Mouse (Mus musculus) limb, embryonic 11.5 days (tissue): Measurements from ENCODE around the gene Timp2. TPM values are rescaled to one million over a fixed set of nuclear protein-coding genes. Genes with fewer than 3 reads are reported as not detected.

Source experiments
- ATAC-seq: fragments of 200-750 bp; cut with Nextera tagmentation; 2 replicates; pipeline ENCODE4 v1.8.0; 2017; ENCODE audit warnings: low read depth; ENCODE audit not compliant: insufficient number of reproducible peaks, low FRiP score, low TSS enrichment
- DNase-seq: peaks from one replicate; pipeline ENCODE4 v3.0.0-alpha.2; 2015; ENCODE audit warnings: low spot score
- H3K27ac ChIP-seq: fragments of 300-500 bp; sonication (generic); replicated peaks from 2 replicates; pipeline ENCODE4 v1.5.1; 2014; ENCODE audit warnings: low read depth, mild to moderate bottlenecking, low read length
- H3K27me3 ChIP-seq: fragments of 300-500 bp; sonication (generic); 2 replicates; pipeline ENCODE4 v1.6.1; 2014; ENCODE audit warnings: mild to moderate bottlenecking, low read length, mixed read lengths; ENCODE audit not compliant: control insufficient read depth, insufficient read depth
- H3K36me3 ChIP-seq: fragments of 300-500 bp; sonication (generic); 2 replicates; pipeline ENCODE4 v1.6.1; 2014; ENCODE audit warnings: mild to moderate bottlenecking, low read length, moderate library complexity, mixed read lengths; ENCODE audit not compliant: control insufficient read depth, insufficient read depth
- H3K4me1 ChIP-seq: fragments of 300-500 bp; sonication (generic); 2 replicates; pipeline ENCODE4 v1.6.1; 2014; ENCODE audit warnings: low read length, mixed read lengths; ENCODE audit not compliant: control insufficient read depth, insufficient read depth
- H3K4me2 ChIP-seq: fragments of 300-500 bp; sonication (generic); 2 replicates; pipeline ENCODE4 v1.6.1; 2014; ENCODE audit warnings: low read depth, mild to moderate bottlenecking, moderate library complexity; ENCODE audit not compliant: severe bottlenecking
- H3K4me3 ChIP-seq: fragments of 300-500 bp; sonication (generic); 2 replicates; pipeline ENCODE4 v1.5.1; 2014; ENCODE audit warnings: low read depth, low read length
- H3K9ac ChIP-seq: fragments of 300-500 bp; sonication (generic); 2 replicates; pipeline ENCODE4 v1.6.1; 2014; ENCODE audit warnings: mild to moderate bottlenecking, low read length
- H3K9me3 ChIP-seq: fragments of 300-500 bp; sonication (generic); 2 replicates; pipeline ENCODE4 v1.6.1; 2016; ENCODE audit warnings: low read length; ENCODE audit not compliant: control insufficient read depth
- WGBS: fragments of 180-500 bp; shearing (Covaris S2); extraction: QIAGEN DNeasy Blood & Tissue Kit; methylation state at CpG from one replicate; pipeline ENCODE4 v1.1.7; 2014; 5-methylcytosine and 5-hydroxymethylcytosine counted together
- polyA plus RNA-seq: library from polyadenylated mRNA; unstranded; fragments of >200 nt; fragmentation: Nextera tagmentation; extraction: Ambion mirVana; gene quantifications from 2 replicates; pipeline ENCODE4 v1.2.1, GENCODE M21; 2014

Gene Timp2
- polyA plus RNA-seq, 1 experiment from 2014 or later: 64.4 TPM

GRCm38 (mm10) chr11:118354636-118355191, 826 bp downstream of the Timp2 start:
- peak overlapping the region; percentile 69 for H3K4me2 ChIP-seq
- H3K27ac ChIP-seq: peak overlapping the region; percentile 86
- peak overlapping the region; percentile 96 for H3K9ac ChIP-seq
- H3K27me3 ChIP-seq: no peaks in the 10 kb centered on the region
- H3K36me3 ChIP-seq: no peaks in the 10 kb centered on the region
- under 1% methylated on average over 38 of the region's 47 CpGs for WGBS
- H3K4me3 ChIP-seq: peak overlapping the region; percentile 81
- ATAC-seq: 0 out of 2 replicates have a peak, but pooled peaks have one; percentile 3
- peaks cover 16% of the 10 kb centered on the region for H3K4me1 ChIP-seq
- DNase-seq: peak; percentile 66
- H3K9me3 ChIP-seq: no peaks in the 10 kb centered on the region

GRCm38 (mm10) chr11:118349494-118349893, 6.0 kb downstream of the Timp2 start:
- Histone ChIP-seq H3K9ac (no peak overlapping the region), H3K36me3 (no peaks in the 10 kb centered on the region), H3K4me3 (no peak overlapping the region), H3K4me2 (no peak overlapping the region), H3K27me3 (no peaks in the 10 kb centered on the region), H3K4me1 (peaks cover 29% of the 10 kb centered on the region), H3K27ac (no peak overlapping the region), H3K9me3 (no peaks in the 10 kb centered on the region)
- ATAC-seq (no peak), DNase-seq (no peak)
- 87% methylated on average over 5 of the region's 5 CpGs for WGBS

- DNase-seq (peak; percentile 49), ATAC-seq (no peak)
- peaks cover 26% of the 10 kb centered on the region for H3K4me1 ChIP-seq
- H3K27ac ChIP-seq: 0 out of 2 replicates have a peak overlapping the region, but pooled peaks have one; percentile 39
- no peaks in the 10 kb centered on the region for H3K27me3 ChIP-seq
- WGBS: 35% methylated on average over 5 of the region's 5 CpGs
- H3K9ac ChIP-seq: no peak overlapping the region
- H3K36me3 ChIP-seq: no peaks in the 10 kb centered on the region
- H3K4me2 ChIP-seq: no peak overlapping the region
- H3K4me3 ChIP-seq: no peak overlapping the region
- no peaks in the 10 kb centered on the region for H3K9me3 ChIP-seq
These were observed 6.7 kb downstream of the Timp2 start for GRCm38 (mm10) chr11:118348877-118349276.

- Histone ChIP-seq H3K27me3 (no peaks in the 10 kb centered on the region), H3K9ac (no peak overlapping the region), H3K4me1 (peaks cover 21% of the 10 kb centered on the region), H3K4me2 (no peak overlapping the region), H3K4me3 (no peak overlapping the region), H3K27ac (0 out of 2 replicates have a peak overlapping the region, but pooled peaks have one; percentile 39), H3K9me3 (no peaks in the 10 kb centered on the region), H3K36me3 (no peaks in the 10 kb centered on the region)
- DNase-seq: no peak
- WGBS: 47% methylated on average over 3 of the region's 3 CpGs
- no peak for ATAC-seq
These were observed 7.1 kb downstream of the Timp2 start for GRCm38 (mm10) chr11:118348419-118348818.

- no peaks in the 10 kb centered on the region for H3K36me3 ChIP-seq
- peaks cover 17% of the 10 kb centered on the region for H3K4me1 ChIP-seq
- DNase-seq (no peak), ATAC-seq (no peak)
- no peak overlapping the region for H3K9ac ChIP-seq
- no peak overlapping the region for H3K4me3 ChIP-seq
- H3K4me2 ChIP-seq: no peak overlapping the region
- 88% methylated on average over 12 of the region's 12 CpGs for WGBS
- H3K9me3 ChIP-seq: no peaks in the 10 kb centered on the region
- no peak overlapping the region for H3K27ac ChIP-seq
- no peaks in the 10 kb centered on the region for H3K27me3 ChIP-seq
These were observed 7.6 kb downstream of the Timp2 start for GRCm38 (mm10) chr11:118347911-118348310.

GRCm38 (mm10) chr11:118347391-118347790, 8.1 kb downstream of the Timp2 start:
- ATAC-seq: no peak
- H3K4me3 ChIP-seq: no peak overlapping the region
- H3K9me3 ChIP-seq: no peaks in the 10 kb centered on the region
- no peaks in the 10 kb centered on the region for H3K27me3 ChIP-seq
- no peak for DNase-seq
- H3K27ac ChIP-seq: no peak overlapping the region
- 0 out of 2 replicates have a peak overlapping the region, but pooled peaks have one; percentile 22 for H3K9ac ChIP-seq
- H3K4me1 ChIP-seq: peaks cover 18% of the 10 kb centered on the region
- 95% methylated on average over 2 of the region's 2 CpGs for WGBS
- no peaks in the 10 kb centered on the region for H3K36me3 ChIP-seq
- no peak overlapping the region for H3K4me2 ChIP-seq

- H3K9ac ChIP-seq: no peak overlapping the region
- no peaks in the 10 kb centered on the region for H3K36me3 ChIP-seq
- WGBS: 93% methylated on average over 8 of the region's 8 CpGs
- DNase-seq (no peak), ATAC-seq (no peak)
- H3K27me3 ChIP-seq: no peaks in the 10 kb centered on the region
- peaks cover 25% of the 10 kb centered on the region for H3K4me1 ChIP-seq
- H3K27ac ChIP-seq: no peak overlapping the region
- no peak overlapping the region for H3K4me3 ChIP-seq
- H3K4me2 ChIP-seq: no peak overlapping the region
- H3K9me3 ChIP-seq: no peaks in the 10 kb centered on the region
These were observed 9.0 kb downstream of the Timp2 start for GRCm38 (mm10) chr11:118346395-118347096.

- Histone ChIP-seq H3K4me1 (peaks cover 25% of the 10 kb centered on the region), H3K27me3 (no peaks in the 10 kb centered on the region), H3K9me3 (no peaks in the 10 kb centered on the region), H3K27ac (no peak overlapping the region), H3K4me3 (no peak overlapping the region), H3K4me2 (no peak overlapping the region), H3K9ac (no peak overlapping the region), H3K36me3 (no peaks in the 10 kb centered on the region)
- WGBS: 77% methylated on average over 4 of the region's 4 CpGs
- ATAC-seq (no peak), DNase-seq (no peak)
These were observed 9.8 kb downstream of the Timp2 start for GRCm38 (mm10) chr11:118345693-118346092.
